Mouse (Mus musculus) thymus, postnatal 25 days (tissue): ENCODE data around the gene Kif9.

ENCODE experiments used
- DNase-seq: peaks from one replicate; pipeline ENCODE4 v3.0.0; 2022

The Kif9 gene

GRCm38 (mm10) chr9:110529002-110529737 is 52.4 kb downstream of the Kif9 start:
- no peak for DNase-seq

- no peak for DNase-seq
These were observed 53.9 kb downstream of the Kif9 start for GRCm38 (mm10) chr9:110530650-110531049.

GRCm38 (mm10) chr9:110531151-110531791 is 54.5 kb downstream of the Kif9 start:
- DNase-seq = no peak

- DNase-seq = peak; percentile 95
These were observed 55.2 kb downstream of the Kif9 start for GRCm38 (mm10) chr9:110531914-110532489.

GRCm38 (mm10) chr9:110532538-110533291 is 56.0 kb downstream of the Kif9 start, which contains the start of gene Setd2:
Gene Setd2 (plus strand): TSS chr9:110532597.
- peak; percentile 82 for DNase-seq

- peak; percentile 13 for DNase-seq
These were observed 56.9 kb downstream of the Kif9 start for GRCm38 (mm10) chr9:110533645-110534044.

- no peak for DNase-seq
These were observed 58.4 kb downstream of the Kif9 start for GRCm38 (mm10) chr9:110535114-110535513.

- no peak for DNase-seq
These were observed 59.9 kb downstream of the Kif9 start for GRCm38 (mm10) chr9:110536636-110537035.

GRCm38 (mm10) chr9:110538511-110538910 is 61.8 kb downstream of the Kif9 start:
- DNase-seq = no peak

- DNase-seq = no peak
These were observed 65.2 kb downstream of the Kif9 start for GRCm38 (mm10) chr9:110541988-110542387.

- DNase-seq = no peak
These were observed 71.5 kb downstream of the Kif9 start for GRCm38 (mm10) chr9:110548261-110548660.

- DNase-seq = no peak
These were observed 91.6 kb downstream of the Kif9 start for GRCm38 (mm10) chr9:110568309-110568708.
